Mouse (Mus musculus): ENCODE data around the gene Dlg2.

GRCm38 (mm10) chr7:92323710-92324109 lies 1847.2 kb downstream of the Dlg2 start:
- TF ChIP-seq CTCF (IDR thresholded peaks at IDR 0.05; ENCODE audit: borderline replicate concordance, control insufficient read depth, extremely low read depth, insufficient read depth, low read length, poor library complexity) = no peak
- TF ChIP-seq POLR2A (IDR thresholded peaks at IDR 0.05; ENCODE audit: control insufficient read depth, extremely low read depth, insufficient read depth, low read length, poor library complexity) = no peak
